Mouse (Mus musculus) stomach, postnatal 0 days (tissue): ENCODE measurements around the gene Cdc42ep5. TPM values are rescaled to one million over a fixed set of nuclear protein-coding genes. Genes with fewer than 3 reads are reported as not detected.

Experiments
- ATAC-seq: fragments of 200-750 bp; cut with Nextera tagmentation; 2 replicates; pipeline ENCODE4 v1.8.0; 2017; ENCODE audit not compliant: low FRiP score, low TSS enrichment
- DNase-seq: peaks from one replicate; pipeline ENCODE4 v3.0.0-alpha.2; 2016; ENCODE audit warnings: low spot score
- H3K27ac ChIP-seq: fragments of 300-500 bp; sonication (generic); replicated peaks from 2 replicates; pipeline ENCODE4 v1.5.1; 2014; ENCODE audit warnings: mild to moderate bottlenecking, control low read depth
- H3K27me3 ChIP-seq: fragments of 300-500 bp; sonication (generic); 2 replicates; pipeline ENCODE4 v1.6.1; 2014; ENCODE audit warnings: low read length; ENCODE audit not compliant: control insufficient read depth, insufficient read depth
- H3K36me3 ChIP-seq: fragments of 300-500 bp; sonication (generic); 2 replicates; pipeline ENCODE4 v1.6.1; 2014; ENCODE audit warnings: low read length, mixed read lengths; ENCODE audit not compliant: control insufficient read depth, insufficient read depth
- H3K4me1 ChIP-seq: fragments of 300-500 bp; sonication (generic); replicated peaks from 2 replicates; pipeline ENCODE4 v1.6.1; 2014; ENCODE audit warnings: antibody characterized with exemption; ENCODE audit not compliant: control insufficient read depth, insufficient read depth
- H3K4me2 ChIP-seq: fragments of 300-500 bp; sonication (generic); replicated peaks from 2 replicates; pipeline ENCODE4 v1.6.1; 2014; ENCODE audit warnings: low read depth, mild to moderate bottlenecking, control low read depth, moderate library complexity
- H3K4me3 ChIP-seq: fragments of 300-500 bp; sonication (generic); 2 replicates; pipeline ENCODE4 v1.5.1; 2014; ENCODE audit warnings: low read depth, low read length, control low read depth
- H3K9ac ChIP-seq: fragments of 300-500 bp; sonication (generic); 2 replicates; pipeline ENCODE4 v1.6.1; 2014; ENCODE audit warnings: mild to moderate bottlenecking, low read length, control low read depth, mixed read lengths
- H3K9me3 ChIP-seq: fragments of 300-500 bp; sonication (generic); 2 replicates; pipeline ENCODE4 v1.6.1; 2016; ENCODE audit warnings: low read length; ENCODE audit not compliant: control insufficient read depth
- CTCF ChIP-seq: IDR thresholded peaks from 2 replicates; pipeline ENCODE4 v1.5.1; 2016; ENCODE audit warnings: antibody characterized with exemption, low read depth, mild to moderate bottlenecking, moderate library complexity
- EP300 ChIP-seq: optimal IDR thresholded peaks from 2 replicates; pipeline ENCODE3; 2016; ENCODE audit warnings: antibody characterized with exemption
- WGBS: fragments of 180-500 bp; shearing (Covaris S2); extraction: QIAGEN DNeasy Blood & Tissue Kit; methylation state at CpG from one replicate; pipeline ENCODE4 v1.1.7; 2014; 5-methylcytosine and 5-hydroxymethylcytosine counted together
- polyA plus RNA-seq: library from polyadenylated mRNA; unstranded; fragments of >200 nt; fragmentation: Nextera tagmentation; extraction: Ambion mirVana; gene quantifications from 2 replicates; pipeline ENCODE4 v1.2.1, GENCODE M21; 2015

Cdc42ep5 gene
- polyA plus RNA-seq, 1 experiment from 2014 or later, result 121 TPM

GRCm38 (mm10) chr7:4126992-4127785 lies 37.5 kb downstream of the Cdc42ep5 start:
- Histone ChIP-seq H3K4me1 (no peaks in the 10 kb centered on the region; the same call in 1 of the 2 replicates), H3K36me3 (no peaks in the 10 kb centered on the region), H3K9ac (no peak overlapping the region), H3K9me3 (no peaks in the 10 kb centered on the region), H3K4me3 (no peak overlapping the region), H3K27ac (no peak overlapping the region), H3K27me3 (no peaks in the 10 kb centered on the region), H3K4me2 (no peak overlapping the region)
- 82% methylated on average over 11 of the region's 11 CpGs for WGBS
- DNase-seq (no peak), ATAC-seq (no peak)
- TF ChIP-seq EP300, result no peak
- no peak for TF ChIP-seq CTCF

DNA sequence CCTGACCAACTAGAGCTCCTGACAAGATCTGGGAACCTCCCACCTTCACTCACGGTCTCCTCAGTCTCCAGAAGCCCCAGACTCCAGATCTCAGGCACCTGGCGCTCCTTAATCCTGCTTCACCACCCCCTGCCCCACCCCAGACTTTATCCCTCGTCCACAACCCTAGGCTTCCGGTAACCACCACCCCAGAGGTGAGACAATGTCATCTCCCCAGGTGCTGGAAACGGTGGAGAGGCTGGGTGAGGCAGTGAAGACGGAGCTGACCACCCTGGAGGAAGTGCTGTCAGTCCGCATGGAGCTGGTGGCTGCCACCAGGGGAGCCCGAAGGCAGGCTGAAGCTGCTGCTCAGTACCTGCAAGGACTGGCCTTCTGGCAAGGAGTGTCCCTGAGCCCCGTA lies 39.4 kb downstream of the Cdc42ep5 start:
- WGBS, result 20% methylated on average over 9 of the region's 9 CpGs
- H3K9ac ChIP-seq, result no peak overlapping the region
- ATAC-seq (no peak), DNase-seq (no peak)
- H3K4me2 ChIP-seq, result no peak overlapping the region
- H3K9me3 ChIP-seq, result no peaks in the 10 kb centered on the region
- H3K36me3 ChIP-seq, result no peaks in the 10 kb centered on the region
- TF ChIP-seq EP300 (no peak), CTCF (peak; percentile 43)
- H3K27me3 ChIP-seq, result no peaks in the 10 kb centered on the region
- no peaks in the 10 kb centered on the region; the same call in 1 of the 2 replicates for H3K4me1 ChIP-seq
- no peak overlapping the region for H3K4me3 ChIP-seq
- no peak overlapping the region for H3K27ac ChIP-seq

DNA sequence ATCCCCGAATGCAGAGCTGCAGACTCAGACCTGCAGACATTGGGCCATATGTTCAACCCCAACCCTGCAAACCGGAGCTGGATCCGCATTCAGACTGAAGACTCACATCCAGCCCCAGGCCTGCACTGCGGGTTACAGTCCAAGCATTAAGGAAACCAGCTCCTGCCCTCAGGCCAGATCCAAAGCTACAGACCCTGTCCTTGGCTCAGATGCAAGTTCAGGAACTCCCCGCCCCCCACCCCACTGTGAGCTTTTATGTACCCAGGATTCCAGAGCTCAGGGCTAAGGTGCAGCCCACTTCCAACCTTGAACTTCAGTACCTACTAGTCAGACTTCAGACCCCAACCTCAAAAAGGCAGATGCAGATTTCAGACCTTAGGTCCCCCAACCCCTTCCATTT lies 39.8 kb downstream of the Cdc42ep5 start:
- Histone ChIP-seq H3K4me2 (no peak overlapping the region), H3K4me1 (no peaks in the 10 kb centered on the region; the same call in 1 of the 2 replicates), H3K9ac (no peak overlapping the region), H3K36me3 (no peaks in the 10 kb centered on the region), H3K27me3 (no peaks in the 10 kb centered on the region), H3K27ac (no peak overlapping the region), H3K4me3 (no peak overlapping the region), H3K9me3 (no peaks in the 10 kb centered on the region)
- no peak for ATAC-seq
- DNase-seq, result no peak
- 26% methylated on average over 5 of the region's 5 CpGs for WGBS
- TF ChIP-seq EP300 (no peak), CTCF (no peak)

DNA sequence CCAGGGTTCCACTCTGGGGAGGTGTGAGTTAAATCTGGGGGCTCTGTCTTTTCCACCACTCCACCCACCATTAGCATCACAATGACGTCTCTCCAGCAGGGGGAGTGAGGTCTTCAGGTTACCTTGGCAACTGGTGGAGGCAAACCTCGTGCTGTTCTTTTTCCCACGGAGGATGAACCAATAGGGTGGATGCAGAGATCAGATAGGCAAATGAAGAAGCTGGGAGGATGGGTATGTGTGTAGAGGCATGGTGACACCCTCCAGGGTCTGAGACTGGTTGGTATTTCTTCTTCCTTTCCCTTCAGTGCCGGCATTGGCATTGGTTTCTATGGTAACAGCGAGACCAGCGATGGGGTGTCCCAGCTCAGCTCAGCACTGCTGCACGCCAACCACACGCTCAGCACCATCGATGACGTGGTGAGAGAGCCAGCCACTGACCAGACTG lies 40.3 kb downstream of the Cdc42ep5 start:
- Histone ChIP-seq H3K9ac (no peak overlapping the region), H3K4me2 (no peak overlapping the region), H3K27ac (no peak overlapping the region), H3K4me1 (no peaks in the 10 kb centered on the region; the same call in 1 of the 2 replicates), H3K27me3 (peaks cover 3% of the 10 kb centered on the region; the same call in 1 of the 2 replicates), H3K4me3 (no peak overlapping the region), H3K9me3 (no peaks in the 10 kb centered on the region), H3K36me3 (no peaks in the 10 kb centered on the region)
- TF ChIP-seq CTCF (peak; percentile 50), EP300 (no peak)
- ATAC-seq (peak; percentile 21), DNase-seq (peak; percentile 60)
- WGBS, result 2% methylated on average over 10 of the region's 10 CpGs

GRCm38 (mm10) chr7:4123732-4124131 lies 40.9 kb downstream of the Cdc42ep5 start:
- no peak overlapping the region for H3K4me2 ChIP-seq
- H3K36me3 ChIP-seq, result no peaks in the 10 kb centered on the region
- no peak for TF ChIP-seq CTCF
- TF ChIP-seq EP300, result no peak
- H3K4me1 ChIP-seq, result no peaks in the 10 kb centered on the region; the same call in 1 of the 2 replicates
- no peak for DNase-seq
- no peak overlapping the region for H3K27ac ChIP-seq
- WGBS, result 77% methylated on average over 1 of the region's 1 CpGs
- no peak overlapping the region for H3K4me3 ChIP-seq
- peaks cover 3% of the 10 kb centered on the region; the same call in 1 of the 2 replicates for H3K27me3 ChIP-seq
- no peaks in the 10 kb centered on the region for H3K9me3 ChIP-seq
- peak; percentile 19; the same call in 1 of the 2 replicates for ATAC-seq
- H3K9ac ChIP-seq, result no peak overlapping the region

GRCm38 (mm10) chr7:4122783-4123182 lies 41.9 kb downstream of the Cdc42ep5 start:
- H3K4me3 ChIP-seq, result no peak overlapping the region
- 87% methylated on average over 10 of the region's 10 CpGs for WGBS

More at GRCm38 (mm10) chr7:4122783-4123182, 41.9 kb downstream of the Cdc42ep5 start:
- no peak overlapping the region for H3K4me2 ChIP-seq
- peaks cover 3% of the 10 kb centered on the region; the same call in 1 of the 2 replicates for H3K27me3 ChIP-seq
- no peak for ATAC-seq
- no peaks in the 10 kb centered on the region; the same call in 1 of the 2 replicates for H3K4me1 ChIP-seq
- H3K36me3 ChIP-seq, result no peaks in the 10 kb centered on the region
- no peak overlapping the region for H3K9ac ChIP-seq
- no peaks in the 10 kb centered on the region for H3K9me3 ChIP-seq
- H3K27ac ChIP-seq, result no peak overlapping the region
- TF ChIP-seq CTCF (no peak), EP300 (no peak)
- DNase-seq, result no peak
